Mouse (Mus musculus) megakaryocyte progenitor cell, adult 5-6 weeks (primary cell): Measurements from ENCODE around the gene Vsig4. TPM values are rescaled to one million over a fixed set of nuclear protein-coding genes. Genes with fewer than 3 reads are reported as not detected.
A peak's percentile ranks its signal among the peaks of the same experiment; 100 is the strongest.

Source experiments
- ATAC-seq: replicated peaks from 2 replicates; pipeline ENCODE4 v1.8.0; 2016; ENCODE audit warnings: mild to moderate bottlenecking, moderate TSS enrichment, inconsistent platforms; ENCODE audit not compliant: poor library complexity
- total RNA-seq, 2 experiments: library from RNA; stranded (forward) in 1 of 2; stranded (reverse) in 1 of 2; fragments of 157-497, 149-512 nt in 1 of 2; fragments of 200-1000 nt in 1 of 2; gene quantifications; 2 replicates each; pipeline versions ENCODE4 v1.2.3 to v1.2.4; 2015 to 2017

Vsig4 gene
- total RNA-seq (2015) (0.17 TPM in 1 of 2 replicates, not detected in the other), total RNA-seq (2017) (not detected in 2 replicates)

DNA sequence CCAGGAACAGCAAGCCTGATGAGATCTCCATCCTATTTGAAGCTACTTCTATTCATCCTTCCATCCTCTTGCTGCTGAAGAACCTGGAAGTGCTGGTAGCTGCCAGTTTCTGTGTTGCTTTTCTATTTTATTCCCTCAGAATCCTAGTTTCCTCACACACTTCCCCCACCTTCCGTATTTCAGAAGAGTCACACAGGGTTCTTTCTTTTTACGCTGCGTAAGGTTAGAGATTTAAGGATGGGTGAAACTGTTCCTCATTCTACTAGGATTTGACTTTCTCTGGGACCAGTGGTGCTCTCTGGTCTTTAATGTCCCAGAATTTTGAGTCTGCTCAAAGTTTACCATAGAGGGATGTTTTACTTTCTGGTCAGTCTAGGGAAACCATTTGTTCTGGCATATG lies at the start of gene Vsig4:
Gene Vsig4 (minus strand): TSS at position 101 of the 400 bp plus-strand sequence.
- ATAC-seq, result no peak

DNA sequence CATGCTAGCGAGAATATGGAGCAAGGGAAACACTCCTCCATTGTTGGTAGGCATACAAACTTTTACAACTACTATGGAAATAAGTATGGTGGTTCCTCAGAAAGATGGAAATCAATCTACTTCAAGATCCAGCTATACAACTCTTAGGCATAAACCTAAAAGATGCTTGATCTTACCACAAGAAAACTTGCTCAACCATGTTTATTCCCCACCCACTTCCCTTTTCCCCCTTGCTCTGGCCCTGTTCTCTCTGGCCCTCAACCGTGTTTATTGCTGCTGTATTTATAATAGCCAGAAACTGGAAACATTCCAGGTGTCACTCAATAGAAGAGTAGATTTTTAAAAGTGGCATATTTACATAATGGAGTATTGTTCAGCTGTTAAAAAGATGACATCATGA lies 45.9 kb upstream of the Vsig4 start:
- ATAC-seq, result peak; percentile 54

DNA sequence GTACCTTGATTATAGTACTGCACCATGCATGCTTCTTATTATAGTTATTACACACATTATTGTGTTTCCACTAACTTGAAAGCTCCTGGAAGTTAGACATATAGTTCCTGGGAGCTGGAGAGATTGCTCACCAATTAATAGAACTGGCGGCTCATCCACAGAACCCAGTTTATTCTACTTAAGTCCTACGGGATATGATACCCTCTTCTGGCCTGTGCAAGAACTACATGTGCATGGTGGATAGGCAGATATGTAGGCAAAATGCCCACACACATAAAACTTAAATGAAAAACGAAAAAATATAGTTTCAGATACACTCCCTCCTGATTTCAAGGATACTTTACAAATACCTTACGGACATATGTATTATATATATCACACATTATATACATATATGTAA lies 36.5 kb upstream of the Vsig4 start:
- ATAC-seq, result peak; percentile 85

DNA sequence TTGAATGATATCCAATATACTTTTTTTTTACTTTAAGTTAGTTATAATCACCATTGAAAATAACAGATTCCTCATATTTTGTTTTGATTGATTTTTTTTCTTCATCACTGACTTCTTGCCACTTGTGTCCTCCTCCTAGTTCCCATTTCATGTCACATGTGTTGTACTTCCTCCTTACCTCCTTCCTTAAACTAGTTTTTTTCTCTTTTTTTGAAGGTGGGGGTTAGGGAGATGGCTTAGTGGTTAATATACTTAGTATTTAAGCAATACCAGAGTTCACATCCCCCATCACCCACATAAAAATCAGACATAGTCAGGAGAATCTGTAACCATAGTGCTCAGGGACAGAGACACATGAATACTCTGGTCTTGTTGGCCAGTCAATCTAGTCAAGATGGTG lies 36.7 kb downstream of the Vsig4 start:
- peak; percentile 39 for ATAC-seq

DNA sequence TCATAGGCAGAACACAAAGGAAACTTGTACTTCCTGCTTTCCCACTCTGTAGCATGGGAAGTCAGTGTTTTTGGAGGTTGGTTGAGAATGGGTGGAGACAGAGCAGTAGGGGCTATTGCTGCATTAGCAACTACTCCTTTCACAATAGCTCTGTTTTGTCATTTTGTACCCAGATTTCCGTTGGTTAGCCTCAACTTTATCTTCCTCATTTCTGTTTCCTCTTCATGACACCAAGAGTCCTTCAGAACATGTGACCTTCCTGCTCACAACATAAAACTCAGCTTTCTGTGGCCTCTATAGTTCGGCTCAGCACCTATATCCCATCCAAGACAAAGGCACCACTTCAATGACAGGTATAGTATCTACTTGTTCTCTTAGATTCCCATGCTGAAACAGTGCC lies 53.6 kb downstream of the Vsig4 start:
- ATAC-seq, result peak; percentile 75

DNA sequence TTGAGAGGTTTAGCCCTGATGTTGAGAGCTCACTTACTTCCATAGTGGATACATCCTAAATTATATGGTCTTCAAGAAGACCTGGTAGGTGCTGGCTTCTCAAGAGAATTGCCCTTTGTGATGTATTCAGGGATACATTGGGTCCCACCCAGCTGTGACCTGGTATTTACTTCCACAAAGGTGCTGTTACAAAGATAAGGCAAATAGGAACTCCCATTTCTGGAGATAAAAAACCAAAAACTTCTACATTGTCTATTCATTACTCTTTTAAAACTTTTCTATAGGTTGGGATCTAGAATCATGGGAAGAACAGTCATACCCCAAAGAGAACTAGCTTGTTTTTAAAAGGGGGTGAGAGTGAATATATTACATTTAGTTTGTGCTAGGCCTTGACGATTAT lies 54.2 kb downstream of the Vsig4 start:
- ATAC-seq, result no peak

DNA sequence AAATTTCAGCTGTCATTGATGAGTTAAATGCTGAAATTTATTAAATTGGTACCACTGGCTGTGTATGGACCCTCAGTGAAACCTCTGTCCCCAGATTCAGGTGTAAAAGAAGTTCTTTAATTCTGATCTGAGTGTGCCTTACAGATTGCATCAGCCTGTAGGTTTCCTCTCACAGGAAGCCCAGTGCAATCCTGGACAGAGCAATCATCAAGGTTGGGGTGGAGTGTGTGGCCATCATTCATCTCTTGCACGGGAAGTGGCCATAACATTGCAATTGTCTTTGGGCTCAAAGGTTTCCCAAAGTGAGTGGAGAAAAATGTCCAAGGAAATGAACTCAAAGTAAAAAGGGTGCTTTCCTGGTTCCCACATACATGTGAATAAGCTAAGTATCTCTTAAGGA lies 57.5 kb downstream of the Vsig4 start:
- peak; percentile 40 for ATAC-seq

DNA sequence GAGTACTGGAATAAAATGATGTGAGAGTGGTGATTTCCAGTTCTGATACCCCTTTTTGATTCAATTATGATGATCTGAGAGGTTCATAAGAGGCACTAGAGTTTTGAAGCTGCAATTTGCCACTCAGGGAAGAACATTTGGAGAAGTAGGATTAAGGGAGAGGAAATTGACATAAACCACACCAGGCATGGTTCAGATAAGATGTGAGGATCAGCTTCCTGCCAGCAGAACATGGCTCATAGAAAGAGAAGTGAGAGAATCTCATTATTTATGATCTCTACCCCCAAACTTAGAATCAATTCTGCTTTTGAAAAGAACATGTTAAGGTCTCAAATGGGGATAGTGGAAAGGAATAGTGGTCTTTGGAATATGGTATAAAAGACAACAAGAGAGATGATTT lies 66.2 kb downstream of the Vsig4 start:
- ATAC-seq, result peak; percentile 85

DNA sequence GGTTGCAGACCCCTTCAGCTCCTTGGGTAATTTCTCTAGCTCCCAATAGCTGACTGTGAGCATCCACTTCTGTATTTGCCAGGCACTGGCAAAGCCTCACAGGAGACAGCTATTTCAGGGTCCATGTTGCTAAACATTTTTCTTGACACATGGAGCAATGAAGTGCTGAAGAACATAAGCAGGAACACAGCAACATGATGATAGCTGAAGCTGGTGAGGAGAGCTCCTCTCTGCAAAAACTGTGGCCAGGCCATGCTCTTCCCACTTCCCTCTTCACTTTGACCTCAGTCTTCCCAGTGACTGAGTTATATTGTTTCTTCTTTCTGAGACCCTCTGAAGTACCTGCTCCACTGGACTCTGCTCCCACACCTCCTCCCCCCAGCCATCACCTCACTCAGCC lies 67.8 kb downstream of the Vsig4 start:
- ATAC-seq, result peak; percentile 59

DNA sequence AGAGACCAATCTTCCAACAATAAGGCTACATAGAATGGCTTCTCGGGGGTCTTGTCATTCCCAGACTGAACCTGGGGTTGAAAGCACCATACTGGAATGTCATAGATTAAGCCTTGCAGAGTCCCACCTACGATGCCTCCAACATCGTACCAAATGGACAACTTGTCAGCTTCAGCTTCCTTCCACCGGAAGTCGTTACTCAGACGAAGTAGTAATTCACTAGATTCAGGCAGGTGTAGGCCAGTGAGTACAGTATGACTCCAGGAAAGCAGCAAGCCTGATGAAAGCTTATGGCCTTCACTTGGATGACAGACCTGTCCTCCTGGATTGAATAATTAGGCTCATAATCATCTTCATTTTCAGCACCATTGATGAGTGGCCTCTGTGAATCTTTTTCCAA lies 69.0 kb downstream of the Vsig4 start:
- no peak for ATAC-seq

DNA sequence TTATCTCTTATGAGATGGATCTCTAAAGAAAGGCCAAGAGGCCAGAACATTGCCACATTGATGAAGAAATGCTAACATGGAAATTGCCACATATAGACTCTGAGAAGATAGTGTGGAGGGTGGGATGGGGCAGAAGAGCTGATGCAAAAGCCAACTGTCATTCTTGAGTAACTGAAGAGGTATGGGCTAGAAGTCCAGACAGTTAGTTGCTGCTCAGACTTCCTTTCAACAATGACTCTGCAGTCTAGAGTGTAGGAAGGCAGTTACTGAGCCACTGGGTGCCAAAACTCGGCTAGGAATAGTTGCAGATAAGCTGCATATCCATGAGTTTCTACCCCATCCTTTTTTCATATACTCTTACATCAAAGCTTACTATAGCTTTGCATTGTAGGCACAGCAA lies 75.2 kb downstream of the Vsig4 start:
- ATAC-seq, result peak; percentile 100

DNA sequence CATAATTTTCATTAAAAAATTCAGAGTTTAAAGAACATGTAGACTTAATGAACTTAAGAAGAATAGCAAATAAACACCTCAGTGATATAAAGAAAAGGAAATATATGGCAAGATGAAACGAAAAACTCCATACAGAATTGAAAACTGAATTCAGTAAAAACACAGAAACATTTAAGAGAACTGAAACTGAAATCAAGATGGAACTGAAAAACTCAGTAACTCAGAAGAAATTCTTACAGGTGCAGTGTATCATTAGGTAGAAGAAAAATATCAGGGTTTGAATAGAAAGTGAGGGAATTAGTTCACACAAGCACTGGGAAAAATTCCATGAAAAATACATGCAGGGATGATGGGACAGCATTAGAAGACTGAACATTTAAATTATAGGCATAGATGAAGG lies 86.4 kb downstream of the Vsig4 start:
- ATAC-seq, result no peak

DNA sequence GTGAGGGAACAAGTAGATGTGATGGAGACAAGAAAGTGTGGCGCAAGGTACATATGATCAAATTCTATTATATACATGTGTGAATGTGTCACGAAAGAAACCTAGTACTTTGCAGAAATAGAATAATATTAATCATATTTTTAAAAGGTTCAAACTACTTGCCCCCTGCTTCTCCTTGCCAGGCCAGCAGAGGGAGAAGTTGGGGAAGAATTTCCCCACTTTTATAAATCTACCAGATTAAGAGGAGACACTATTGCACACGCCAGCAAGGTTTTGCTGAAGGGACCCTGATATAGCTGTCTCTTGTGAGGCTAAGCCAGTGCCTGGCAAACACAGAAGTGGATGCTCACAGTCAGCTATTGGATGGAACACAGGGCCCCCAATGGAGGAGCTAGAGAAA lies 88.1 kb downstream of the Vsig4 start:
- ATAC-seq, result peak; percentile 63; the same call in 1 of the 2 replicates

Other genes starting within 250 kb of the Vsig4 start
- gene Msn, start 197.4 kb downstream of the Vsig4 start, total RNA-seq (2015), result 255 and 258 TPM in 2 replicates
- gene Msn, start 197.4 kb downstream of the Vsig4 start, total RNA-seq (2017), result 86.4 and 103 TPM in 2 replicates
- 0.35 TPM in 1 of 2 replicates, not detected in the other for gene Heph, start 161.9 kb upstream of the Vsig4 start, total RNA-seq (2015)
- 0.12 TPM in 1 of 2 replicates, not detected in the other for gene Heph, start 161.9 kb upstream of the Vsig4 start, total RNA-seq (2017)
- gene Hsf3, start 162.9 kb upstream of the Vsig4 start, total RNA-seq (2015), result not detected in 2 replicates
- gene Hsf3, start 162.9 kb upstream of the Vsig4 start, total RNA-seq (2017), result not detected in 2 replicates